Mouse (Mus musculus) WW6 (cell line): Measurements from ENCODE around the gene Gm4871.

ENCODE experiments used
- DNase-seq: peaks from one replicate; pipeline ENCODE4 v3.0.0-alpha.2; 2013; ENCODE audit warnings: low read depth, low spot score

Gene Gm4871

GRCm38 (mm10) chr5:144998491-144998890 lies 34.1 kb downstream of the Gm4871 start:
- peak; percentile 49 for DNase-seq

- no peak for DNase-seq
Measured at GRCm38 (mm10) chr5:144990481-144990880, 42.1 kb downstream of the Gm4871 start.

- no peak for DNase-seq
Measured at GRCm38 (mm10) chr5:144990051-144990450, 42.5 kb downstream of the Gm4871 start.

- DNase-seq = no peak
Measured at GRCm38 (mm10) chr5:144989061-144989405, 43.5 kb downstream of the Gm4871 start.

GRCm38 (mm10) chr5:144988340-144989060 lies 44.1 kb downstream of the Gm4871 start:
- peak; percentile 46 for DNase-seq

- no peak for DNase-seq
Measured at GRCm38 (mm10) chr5:144987561-144987960, 45.0 kb downstream of the Gm4871 start.

- DNase-seq = no peak
Measured at GRCm38 (mm10) chr5:144984839-144985238, 47.7 kb downstream of the Gm4871 start.

GRCm38 (mm10) chr5:144983227-144983626 lies 49.3 kb downstream of the Gm4871 start:
- DNase-seq = no peak
